Mouse (Mus musculus) bone marrow macrophage, adult 2 months (primary cell): Measurements from ENCODE around the gene Utp3.

ENCODE experiments used
- CTCF ChIP-seq: IDR thresholded peaks from 2 replicates; pipeline ENCODE4 v1.5.1; 2012; ENCODE audit warnings: low read depth, mild to moderate bottlenecking, low read length, moderate library complexity
- POLR2A ChIP-seq: IDR thresholded peaks from 2 replicates; pipeline ENCODE4 v1.6.1; 2012; ENCODE audit warnings: mild to moderate bottlenecking, low read depth, low read length, borderline replicate concordance

GRCm38 (mm10) chr5:88569541-88569940, 15.3 kb downstream of the Utp3 start:
- TF ChIP-seq CTCF (no peak), POLR2A (no peak)
